Mouse (Mus musculus): ENCODE results near the gene Zfp607a. TPM values are rescaled to one million over a fixed set of nuclear protein-coding genes. Genes with fewer than 3 reads are reported as not detected.

Gene Zfp607a
- total RNA-seq, 2 experiments from 2014 or later = 4.7 to 6.1 TPM

Other genes with a start within 250 kb of the Zfp607a start
- gene Ttc9b, start 203.6 kb upstream of the Zfp607a start, total RNA-seq (2014; fragmentation: Nextera tagmentation) = not detected in 2 replicates
- not detected in 2 replicates for gene Ttc9b, start 203.6 kb upstream of the Zfp607a start, total RNA-seq (2017)
- gene Map3k10, start 182.9 kb upstream of the Zfp607a start, total RNA-seq (2014; fragmentation: Nextera tagmentation) = 3.2 and 3.5 TPM in 2 replicates
- gene Map3k10, start 182.9 kb upstream of the Zfp607a start, total RNA-seq (2017) = 4.9 and 5.0 TPM in 2 replicates
- gene Zfp607b, start 168.2 kb upstream of the Zfp607a start, total RNA-seq (2014; fragmentation: Nextera tagmentation) = 0.66 and 1.7 TPM in 2 replicates
- 0.69 and 7.9 TPM in 2 replicates for gene Zfp607b, start 168.2 kb upstream of the Zfp607a start, total RNA-seq (2017)
- 11.7 and 20.6 TPM in 2 replicates for gene Zfp60, start 126.1 kb upstream of the Zfp607a start, total RNA-seq (2014; fragmentation: Nextera tagmentation)
- gene Zfp60, start 126.1 kb upstream of the Zfp607a start, total RNA-seq (2017) = 7.0 and 8.9 TPM in 2 replicates
- gene Zfp626, start 50.3 kb upstream of the Zfp607a start, total RNA-seq (2014; fragmentation: Nextera tagmentation) = 9.5 and 10.6 TPM in 2 replicates
- gene Zfp626, start 50.3 kb upstream of the Zfp607a start, total RNA-seq (2017) = 4.1 and 7.3 TPM in 2 replicates
- gene Zfp59, start 18.9 kb upstream of the Zfp607a start, total RNA-seq (2014; fragmentation: Nextera tagmentation) = 0.88 and 3.9 TPM in 2 replicates
- 7.4 and 8.9 TPM in 2 replicates for gene Zfp59, start 18.9 kb upstream of the Zfp607a start, total RNA-seq (2017)
- gene Zfp974, start 71.9 kb downstream of the Zfp607a start, total RNA-seq (2014; fragmentation: Nextera tagmentation) = 2.0 and 5.7 TPM in 2 replicates
- 0.36 and 5.4 TPM in 2 replicates for gene Zfp974, start 71.9 kb downstream of the Zfp607a start, total RNA-seq (2017)
- gene Zfp780b, start 121.6 kb downstream of the Zfp607a start, total RNA-seq (2014; fragmentation: Nextera tagmentation) = 17.2 and 18.2 TPM in 2 replicates
- gene Zfp780b, start 121.6 kb downstream of the Zfp607a start, total RNA-seq (2017) = 7.8 and 12.0 TPM in 2 replicates
- gene Zfp850, start 156.6 kb downstream of the Zfp607a start, total RNA-seq (2014; fragmentation: Nextera tagmentation) = 3.1 and 4.8 TPM in 2 replicates
- gene Zfp850, start 156.6 kb downstream of the Zfp607a start, total RNA-seq (2017) = 11.9 and 12.2 TPM in 2 replicates
- gene Psmc4, start 192.6 kb downstream of the Zfp607a start, total RNA-seq (2014; fragmentation: Nextera tagmentation) = 151 and 161 TPM in 2 replicates
- gene Psmc4, start 192.6 kb downstream of the Zfp607a start, total RNA-seq (2017) = 165 and 198 TPM in 2 replicates
- not detected in 2 replicates for gene Fcgbp, start 213.7 kb downstream of the Zfp607a start, total RNA-seq (2014; fragmentation: Nextera tagmentation)
- gene Fcgbp, start 213.7 kb downstream of the Zfp607a start, total RNA-seq (2017) = not detected in 2 replicates